Mouse (Mus musculus) hindbrain, embryonic 16.5 days (tissue): ENCODE data around the gene Astn2. TPM values are rescaled to one million over a fixed set of nuclear protein-coding genes. Genes with fewer than 3 reads are reported as not detected.

Source experiments
- ATAC-seq: fragments of 200-750 bp; cut with Nextera tagmentation; 2 replicates; pipeline ENCODE4 v1.8.0; 2017; ENCODE audit warnings: moderate TSS enrichment, moderate library complexity
- H3K27ac ChIP-seq: fragments of 300-500 bp; sonication (generic); 2 replicates; pipeline ENCODE4 v1.5.1; 2014; ENCODE audit warnings: low read depth, mild to moderate bottlenecking, control low read depth, low read length, moderate library complexity
- H3K27me3 ChIP-seq: fragments of 300-500 bp; sonication (generic); replicated peaks from 2 replicates; pipeline ENCODE4 v1.6.1; 2014; ENCODE audit warnings: low read length; ENCODE audit not compliant: control insufficient read depth, insufficient read depth
- H3K36me3 ChIP-seq: fragments of 300-500 bp; sonication (generic); 2 replicates; pipeline ENCODE4 v1.6.1; 2014; ENCODE audit warnings: mild to moderate bottlenecking, low read length, moderate library complexity, mixed read lengths; ENCODE audit not compliant: control insufficient read depth, insufficient read depth
- H3K4me1 ChIP-seq: fragments of 300-500 bp; sonication (generic); 2 replicates; pipeline ENCODE4 v1.6.1; 2014; ENCODE audit warnings: low read depth, low read length; ENCODE audit not compliant: control insufficient read depth, insufficient read depth
- H3K4me2 ChIP-seq: fragments of 300-500 bp; sonication (generic); 2 replicates; pipeline ENCODE4 v1.6.1; 2014; ENCODE audit warnings: mild to moderate bottlenecking, low read length, control low read depth, moderate library complexity
- H3K4me3 ChIP-seq: fragments of 300-500 bp; sonication (generic); 2 replicates; pipeline ENCODE4 v1.5.1; 2014; ENCODE audit warnings: mild to moderate bottlenecking, low read length, control low read depth, moderate library complexity
- H3K9ac ChIP-seq: fragments of 300-500 bp; sonication (generic); 2 replicates; pipeline ENCODE4 v1.6.1; 2014; ENCODE audit warnings: low read depth, mild to moderate bottlenecking, control low read depth, low read length, moderate library complexity
- H3K9me3 ChIP-seq: fragments of 300-500 bp; sonication (generic); 2 replicates; pipeline ENCODE4 v1.6.1; 2014; ENCODE audit warnings: mild to moderate bottlenecking, low read length, moderate library complexity; ENCODE audit not compliant: control insufficient read depth
- WGBS: fragments of 180-500 bp; shearing (Covaris S2); extraction: QIAGEN DNeasy Blood & Tissue Kit; methylation state at CpG from one replicate; pipeline ENCODE4 v1.1.7; 2014; 5-methylcytosine and 5-hydroxymethylcytosine counted together
- polyA plus RNA-seq: library from polyadenylated mRNA; unstranded; fragments of >200 nt; fragmentation: Nextera tagmentation; extraction: Ambion mirVana; gene quantifications from 2 replicates; pipeline ENCODE4 v1.2.1, GENCODE M21; 2015

Gene Astn2
- polyA plus RNA-seq, 1 experiment from 2014 or later, result 0.94 TPM

DNA sequence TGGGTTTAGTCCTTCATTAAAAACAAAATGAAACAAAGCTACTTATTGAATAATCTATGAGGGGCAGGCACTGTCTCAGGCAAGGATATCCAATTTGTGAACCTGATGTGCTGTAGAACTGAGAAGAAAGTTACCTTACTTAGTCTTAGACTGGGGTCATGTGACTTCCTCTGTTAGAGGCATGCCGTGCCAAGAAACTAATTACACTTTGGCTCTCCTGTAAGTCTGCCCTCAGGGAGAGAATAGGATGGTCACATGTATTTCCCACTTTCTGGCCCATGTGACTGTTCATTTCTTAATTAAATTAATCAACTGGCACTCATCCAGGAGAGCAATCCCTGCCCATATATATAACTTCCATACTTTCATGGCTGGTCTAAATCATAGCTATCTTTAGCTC, 1070.7 kb downstream of the Astn2 start:
- Histone ChIP-seq H3K4me3 (no peak overlapping the region), H3K27ac (no peak overlapping the region), H3K9ac (no peak overlapping the region), H3K4me1 (no peaks in the 10 kb centered on the region), H3K9me3 (no peaks in the 10 kb centered on the region), H3K27me3 (no peaks in the 10 kb centered on the region), H3K4me2 (no peak overlapping the region), H3K36me3 (no peaks in the 10 kb centered on the region)
- 38% methylated on average over 1 of the region's 1 CpGs for WGBS
- ATAC-seq, result peak; percentile 52; the same call in 1 of the 2 replicates
